Mouse (Mus musculus) cerebellum, adult 8-10 months (tissue): ENCODE results near the gene Snhg11.
A peak's percentile ranks its signal among the peaks of the same experiment; 100 is the strongest.
"Not testable (repeated sequence)": the region's sequence is repeated elsewhere in the genome, so short reads cannot be mapped to it uniquely, and the experiment has no call there.

Experiments used
- DNase-seq: peaks from one replicate; pipeline ENCODE4 v3.0.0; 2022

The Snhg11 gene

GRCm38 (mm10) chr2:158369474-158370172 lies 5.8 kb upstream of the Snhg11 start:
- DNase-seq, result no peak

DNA sequence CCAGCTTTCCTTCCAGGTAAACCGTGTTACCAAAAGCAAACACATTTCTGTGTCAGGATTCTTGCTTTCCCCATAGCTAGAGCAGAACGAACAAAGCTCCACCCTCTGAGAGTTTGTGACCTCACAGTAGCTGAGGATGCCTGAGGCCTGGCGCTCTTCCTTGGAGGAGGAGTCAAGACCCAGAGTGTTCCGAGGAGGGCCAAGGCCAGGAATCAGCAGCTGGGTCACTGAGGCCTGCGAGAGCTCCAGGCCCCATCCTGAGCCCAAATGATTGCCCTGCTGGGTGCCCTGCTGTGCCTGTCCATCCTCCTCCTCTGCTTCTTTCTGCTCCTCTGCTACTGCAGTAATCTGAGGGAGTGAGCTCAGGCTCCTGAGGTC lies 5.3 kb upstream of the Snhg11 start:
- no peak for DNase-seq

DNA sequence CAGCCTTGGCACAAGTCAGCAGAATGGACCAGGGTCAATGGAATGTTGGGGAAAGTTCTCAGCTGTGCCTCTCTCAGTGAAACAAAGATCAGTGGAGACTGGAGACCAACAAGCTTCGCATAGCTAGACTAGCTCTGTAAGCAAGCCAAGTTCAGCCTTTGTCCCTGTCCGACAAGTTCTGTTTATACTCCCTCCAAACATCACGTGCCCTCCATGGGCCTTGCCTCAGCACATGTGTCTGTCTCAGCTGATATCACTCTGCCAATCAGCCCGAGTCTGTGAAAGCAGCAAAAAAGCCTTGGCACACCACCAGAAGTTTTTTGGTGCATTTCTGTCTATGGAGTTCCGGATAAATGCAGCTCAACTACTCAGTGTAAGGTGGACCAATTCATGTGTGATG lies 2.4 kb upstream of the Snhg11 start:
- DNase-seq, result no peak

DNA sequence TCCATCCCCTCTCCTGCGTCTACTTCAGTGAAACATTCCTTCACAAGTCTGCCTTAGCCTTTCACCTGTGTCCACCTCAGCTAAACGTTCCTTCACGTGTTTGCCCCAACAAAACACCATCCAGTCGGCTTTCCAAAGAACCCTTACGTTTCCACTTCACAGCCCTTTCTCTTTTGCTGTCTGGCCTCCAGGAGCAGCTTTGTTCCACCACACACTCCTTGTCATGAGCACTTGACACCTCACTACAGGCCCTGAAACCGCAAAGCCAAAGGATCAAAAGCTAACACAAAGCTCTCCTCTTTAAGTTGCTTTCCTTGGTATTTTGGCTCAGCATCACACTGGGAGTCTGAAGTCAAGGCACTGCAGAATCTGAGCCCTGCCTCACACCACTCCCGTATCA lies 1.9 kb upstream of the Snhg11 start:
- DNase-seq, result no peak

DNA sequence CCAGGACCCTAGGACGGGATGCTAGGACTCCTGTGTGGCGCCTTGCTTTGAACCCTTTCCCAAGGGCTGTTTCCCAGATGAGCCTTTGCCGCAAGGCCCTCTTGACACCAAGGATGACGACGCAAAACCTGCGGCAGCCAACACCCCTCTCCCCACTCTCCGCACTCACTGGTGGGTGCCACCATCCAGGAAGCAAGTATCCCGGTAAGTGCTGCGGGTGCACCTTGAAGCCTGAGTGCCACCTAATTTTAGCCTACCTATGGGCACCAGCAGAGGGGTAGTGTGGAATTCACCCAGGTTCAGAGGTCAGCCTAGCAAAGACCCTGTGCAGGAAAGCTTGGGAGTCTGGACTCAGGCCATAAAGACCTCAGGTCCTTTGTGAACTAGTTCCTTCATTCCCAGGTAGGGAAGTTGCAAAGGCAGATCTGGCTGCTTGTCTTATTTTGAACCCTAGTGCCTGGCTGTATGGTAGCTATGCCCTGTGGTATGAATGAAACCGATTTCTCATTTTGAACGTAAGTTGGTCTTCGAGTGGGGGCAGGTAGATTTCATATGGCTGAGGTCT lies 767 bp downstream of the Snhg11 start:
- peak; percentile 40 for DNase-seq

DNA sequence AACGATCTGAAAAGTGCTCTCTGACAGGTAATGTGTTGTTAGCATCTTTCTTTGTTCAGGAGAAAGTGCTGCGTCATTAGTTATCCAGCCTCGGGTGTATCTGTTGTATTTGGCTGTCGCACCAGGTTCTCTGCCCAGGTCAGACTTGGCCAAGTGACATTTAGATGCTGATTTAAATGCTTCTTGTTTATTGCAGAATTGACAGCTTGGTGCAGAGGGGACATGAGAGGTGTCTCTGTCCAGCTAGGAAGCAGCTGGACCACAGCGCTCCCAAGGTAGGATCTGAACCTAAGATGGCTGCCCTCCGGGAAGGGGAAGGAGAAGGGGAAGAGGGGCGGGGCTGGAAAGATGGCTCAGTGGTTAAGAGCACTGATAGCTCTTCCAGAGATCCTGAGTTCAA lies 1.4 kb downstream of the Snhg11 start:
- DNase-seq, result peak; percentile 41

GRCm38 (mm10) chr2:158377811-158378210 lies 2.4 kb downstream of the Snhg11 start:
- no peak for DNase-seq

GRCm38 (mm10) chr2:158379354-158380078 lies 4.1 kb downstream of the Snhg11 start:
- peak; percentile 49 for DNase-seq

- DNase-seq, result no peak
These were observed 10.6 kb downstream of the Snhg11 start for GRCm38 (mm10) chr2:158386072-158386471.

DNA sequence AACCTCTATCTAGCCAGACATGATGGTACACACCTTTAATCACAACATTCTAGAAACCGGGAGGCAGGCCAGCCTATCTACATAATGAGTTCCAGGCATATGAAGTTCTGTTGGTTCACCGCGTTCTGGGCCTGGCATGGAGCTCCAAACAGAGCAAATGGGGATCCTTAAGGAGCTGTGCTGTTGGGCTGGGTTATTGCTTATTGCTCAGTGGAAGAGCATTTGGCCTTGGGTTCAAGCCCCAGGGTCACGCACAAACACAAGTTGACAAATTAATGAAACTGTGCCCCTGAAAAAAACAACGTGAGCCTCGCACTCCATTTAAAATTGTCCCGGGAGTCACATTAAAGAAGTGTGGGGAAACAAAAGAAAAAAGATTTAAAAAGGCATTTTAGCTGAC lies 14.0 kb downstream of the Snhg11 start:
- no peak for DNase-seq

DNA sequence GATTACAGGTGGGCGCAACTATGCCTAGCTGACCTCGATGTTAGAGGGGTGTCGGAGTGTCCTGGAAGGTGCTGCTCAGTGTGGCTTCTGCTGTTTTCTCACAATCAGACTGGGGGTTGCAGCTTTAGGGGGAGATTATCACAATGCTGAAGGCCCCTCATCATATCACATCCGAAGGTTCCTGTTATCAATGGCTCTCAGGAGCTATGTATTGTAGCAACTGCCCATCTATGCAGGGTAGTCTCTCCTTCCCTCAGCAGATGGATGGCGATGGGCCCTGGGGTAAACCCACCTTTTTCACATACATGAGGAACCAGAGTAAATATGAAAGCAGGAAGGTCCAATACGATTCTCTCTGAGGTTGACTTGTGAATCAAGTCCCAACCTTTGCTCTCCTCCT lies 20.9 kb downstream of the Snhg11 start:
- no peak for DNase-seq

DNA sequence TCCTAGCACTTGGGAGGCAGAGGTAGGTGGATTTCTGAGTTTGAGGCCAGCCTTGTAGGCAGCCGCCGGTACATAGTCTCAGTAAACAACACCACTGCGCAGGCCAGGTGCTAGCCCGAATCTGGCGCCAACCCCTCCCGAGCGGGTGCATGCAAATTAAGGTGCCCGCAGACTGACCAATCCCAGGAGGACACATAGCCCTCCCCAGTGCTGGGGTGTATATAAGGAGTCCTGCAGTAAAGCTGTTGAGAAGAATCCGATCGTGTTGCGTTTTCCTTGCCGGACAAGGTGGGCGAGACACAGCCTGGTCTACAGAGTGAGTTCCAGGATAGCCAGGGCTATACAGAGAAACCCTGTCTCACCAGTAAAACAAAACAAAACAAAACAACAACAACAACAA lies 21.7 kb downstream of the Snhg11 start:
- not testable (repeated sequence) for DNase-seq

DNA sequence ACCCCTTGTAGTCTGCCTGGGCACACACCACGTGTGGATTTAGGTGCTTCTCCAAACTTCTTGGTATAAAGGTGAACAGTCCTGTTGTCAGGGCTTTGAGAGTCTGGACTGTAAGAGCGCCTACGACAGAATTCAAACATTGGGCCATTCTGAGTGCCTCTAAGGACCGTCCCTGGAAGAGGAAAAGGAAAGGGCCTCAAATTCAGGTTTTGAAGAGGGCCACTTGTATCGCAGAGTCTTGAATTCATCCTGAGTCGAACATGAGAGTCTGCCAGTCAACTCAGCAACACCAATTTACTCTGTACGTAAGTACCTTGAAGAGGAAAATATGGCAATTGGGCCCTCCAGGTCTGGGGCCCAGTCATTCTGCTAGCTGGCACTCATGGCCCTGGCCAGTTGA lies 27.5 kb downstream of the Snhg11 start:
- no peak for DNase-seq

DNA sequence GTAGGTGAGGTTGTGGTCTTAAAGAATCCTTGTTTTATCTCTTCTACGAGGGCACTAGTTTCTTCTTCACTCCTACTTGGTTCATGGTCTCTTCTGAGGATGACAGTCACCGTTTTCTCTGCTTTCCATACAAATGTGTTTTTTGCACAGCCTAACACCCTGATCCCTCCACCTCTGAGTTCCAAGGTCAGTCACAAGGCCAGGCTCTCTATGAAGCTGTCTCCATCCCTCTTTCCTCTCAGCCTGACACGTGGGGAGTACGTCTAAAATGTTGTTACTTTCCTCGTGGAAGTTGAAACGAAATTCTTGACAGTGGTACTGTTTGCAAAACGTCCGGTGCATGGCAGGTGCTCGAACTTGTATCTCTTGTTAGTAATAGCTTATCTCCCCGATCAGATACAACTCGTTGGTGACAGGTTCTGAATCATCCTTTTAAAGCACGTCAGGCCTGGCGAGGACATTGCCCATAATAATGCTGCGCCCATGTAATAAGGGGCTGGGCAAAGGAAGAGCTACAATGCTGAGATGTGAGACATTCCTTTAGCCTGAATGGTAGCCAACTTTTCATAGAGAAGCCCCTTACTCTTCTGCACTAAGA lies 33.7 kb downstream of the Snhg11 start:
- DNase-seq, result no peak

GRCm38 (mm10) chr2:158409595-158410021 lies 34.2 kb downstream of the Snhg11 start, which contains the start of gene Ralgapb:
TSS of gene Ralgapb (plus strand) at chr2:158409848.
- peak; percentile 99 for DNase-seq

- DNase-seq, result peak; percentile 47
These were observed 34.9 kb downstream of the Snhg11 start for GRCm38 (mm10) chr2:158410022-158411014.

DNA sequence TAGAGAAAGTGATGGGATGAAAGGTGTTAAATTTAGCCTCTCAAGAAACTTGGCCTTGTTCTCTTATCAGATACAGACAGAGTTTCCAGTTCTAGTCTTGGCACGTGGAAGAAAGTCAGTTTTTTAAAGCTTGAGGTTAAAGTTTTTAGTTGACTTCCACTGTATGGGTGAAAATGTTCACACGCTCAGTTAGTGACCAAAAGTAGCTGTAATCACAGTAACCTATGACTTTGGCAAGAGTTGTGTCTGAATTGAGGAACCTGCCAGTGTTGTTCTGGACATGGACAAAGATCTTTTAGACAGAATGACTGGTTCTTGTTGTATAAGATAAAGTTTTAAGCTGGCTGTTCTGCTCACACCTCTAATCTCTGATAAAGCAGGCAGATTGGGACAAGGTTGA lies 37.8 kb downstream of the Snhg11 start:
- DNase-seq, result no peak

- DNase-seq, result no peak
These were observed 40.4 kb downstream of the Snhg11 start for GRCm38 (mm10) chr2:158415826-158416225.

DNA sequence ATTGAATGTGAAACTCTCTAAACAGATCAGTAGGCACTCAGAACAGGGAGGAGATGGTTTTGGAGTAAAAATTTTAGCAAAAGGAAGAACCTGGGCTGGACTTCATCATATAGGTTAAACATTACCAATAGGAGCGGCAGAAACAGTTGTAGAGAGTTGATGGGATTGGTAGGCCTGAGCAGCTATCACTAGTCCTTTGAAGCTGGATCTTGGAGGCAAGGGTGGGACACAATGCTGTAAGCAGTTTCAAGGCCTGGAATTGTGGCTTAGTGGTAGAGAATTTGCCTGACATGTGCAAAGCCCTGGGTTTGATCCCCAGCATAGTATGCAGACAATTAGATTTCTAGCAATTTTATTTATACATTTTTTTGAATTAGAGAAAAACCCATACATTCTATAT lies 43.2 kb downstream of the Snhg11 start:
- DNase-seq, result no peak
